Mouse (Mus musculus) embryonic facial prominence, embryonic 15.5 days (tissue): Measurements from ENCODE around the gene Mta2. TPM values are rescaled to one million over a fixed set of nuclear protein-coding genes. Genes with fewer than 3 reads are reported as not detected.

Experiments used
- ATAC-seq: fragments of 200-750 bp; cut with Nextera tagmentation; 2 replicates; pipeline ENCODE4 v1.8.0; 2017; ENCODE audit warnings: low read depth, moderate TSS enrichment; ENCODE audit not compliant: insufficient number of reproducible peaks, low FRiP score, low TSS enrichment
- H3K27ac ChIP-seq: fragments of 300-500 bp; sonication (generic); replicated peaks from 2 replicates; pipeline ENCODE4 v1.5.1; 2015; ENCODE audit warnings: mild to moderate bottlenecking, inconsistent platforms
- H3K27me3 ChIP-seq: fragments of 300-500 bp; sonication (generic); 2 replicates; pipeline ENCODE4 v1.6.1; 2015; ENCODE audit warnings: inconsistent platforms
- H3K36me3 ChIP-seq: fragments of 300-500 bp; sonication (generic); 2 replicates; pipeline ENCODE4 v1.6.1; 2015; ENCODE audit warnings: mild to moderate bottlenecking, inconsistent platforms
- H3K4me1 ChIP-seq: fragments of 300-500 bp; sonication (generic); 2 replicates; pipeline ENCODE4 v1.6.1; 2015; ENCODE audit warnings: inconsistent platforms
- H3K4me2 ChIP-seq: fragments of 300-500 bp; sonication (generic); replicated peaks from 2 replicates; pipeline ENCODE4 v1.6.1; 2015; ENCODE audit warnings: mild to moderate bottlenecking, inconsistent platforms
- H3K4me3 ChIP-seq: fragments of 300-500 bp; sonication (generic); replicated peaks from 2 replicates; pipeline ENCODE4 v1.5.1; 2015; ENCODE audit warnings: mild to moderate bottlenecking, inconsistent platforms
- H3K9ac ChIP-seq: fragments of 300-500 bp; sonication (generic); 2 replicates; pipeline ENCODE4 v1.6.1; 2015; ENCODE audit warnings: inconsistent platforms
- H3K9me3 ChIP-seq: fragments of 300-500 bp; sonication (generic); replicated peaks from 2 replicates; pipeline ENCODE4 v1.6.1; 2016; ENCODE audit warnings: inconsistent platforms
- WGBS: fragments of 180-500 bp; shearing (Covaris S2); methylation state at CpG from one replicate; pipeline ENCODE4 v1.1.7; 2015; 5-methylcytosine and 5-hydroxymethylcytosine counted together
- polyA plus RNA-seq: library from polyadenylated mRNA; unstranded; fragments of >200 nt; fragmentation: Nextera tagmentation; extraction: Ambion mirVana; gene quantifications from 2 replicates; pipeline ENCODE4 v1.2.1, GENCODE M21; 2015

Gene Mta2
- polyA plus RNA-seq, 1 experiment from 2014 or later = 155 TPM

DNA sequence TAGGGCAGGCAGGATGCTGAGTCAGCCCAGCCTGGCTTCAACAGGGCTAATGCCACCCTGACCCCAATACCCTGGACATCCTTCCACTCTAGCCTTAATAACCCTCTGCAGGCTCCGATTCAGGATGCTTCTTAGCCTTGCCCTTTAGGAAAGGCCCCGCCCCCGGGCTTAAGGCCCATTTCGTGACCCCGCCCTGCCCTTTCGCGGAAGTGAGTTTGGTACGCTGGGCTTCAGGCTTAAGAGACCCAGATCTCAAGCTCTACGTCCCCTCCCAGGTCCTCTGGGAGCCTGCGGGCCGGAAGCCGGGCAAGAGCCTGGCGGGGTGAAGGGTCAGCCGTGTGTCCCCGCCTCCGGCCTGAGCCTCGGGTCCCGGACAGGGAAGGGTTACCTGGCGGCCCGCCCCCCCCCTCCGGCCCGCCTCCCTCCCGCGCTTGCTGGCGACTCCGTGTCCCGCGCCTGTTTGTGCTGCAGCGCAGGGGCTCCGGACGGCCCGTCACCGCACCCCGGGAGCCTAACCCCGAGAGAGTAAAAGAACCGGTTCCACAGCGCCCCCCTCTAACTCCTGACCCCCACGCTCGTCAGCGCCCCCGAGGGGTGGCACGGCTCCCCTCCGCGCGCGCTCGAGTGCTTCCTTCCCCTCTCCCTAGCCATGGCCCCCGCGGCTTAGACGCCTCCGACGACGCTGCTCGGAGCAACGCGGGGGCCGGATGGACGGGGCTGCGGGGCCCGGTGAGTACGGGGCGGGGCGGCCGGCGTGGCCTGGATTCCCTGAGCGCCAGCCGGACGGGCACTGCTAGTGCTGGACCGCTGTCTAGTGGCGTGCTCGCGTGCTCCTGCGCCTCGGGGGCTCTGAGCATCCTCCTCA, 12.2 kb upstream of the Mta2 start, which contains the start of the genes Rom1 and Eml3:
Gene Rom1 (minus strand): TSS at position 133 of the 865 bp plus-strand sequence.
Gene Eml3 (plus strand): TSS at position 329 of the 865 bp plus-strand sequence.
- peaks cover 18% of the 10 kb centered on the region for H3K4me1 ChIP-seq
- peak within 1 kb of the TSS; percentile 84 for H3K4me3 ChIP-seq
- ATAC-seq = peak; percentile 76
- H3K27ac ChIP-seq = peak within 1 kb of the TSS; percentile 83
- peak within 1 kb of the TSS; percentile 68 for H3K9ac ChIP-seq
- peak within 1 kb of the TSS; percentile 73 for H3K4me2 ChIP-seq
- H3K9me3 ChIP-seq = no peaks in the 10 kb centered on the region
- H3K36me3 ChIP-seq = peaks cover 48% of the 10 kb centered on the region
- under 1% methylated on average over 61 of the region's 74 CpGs for WGBS
- no peaks in the 10 kb centered on the region for H3K27me3 ChIP-seq

DNA sequence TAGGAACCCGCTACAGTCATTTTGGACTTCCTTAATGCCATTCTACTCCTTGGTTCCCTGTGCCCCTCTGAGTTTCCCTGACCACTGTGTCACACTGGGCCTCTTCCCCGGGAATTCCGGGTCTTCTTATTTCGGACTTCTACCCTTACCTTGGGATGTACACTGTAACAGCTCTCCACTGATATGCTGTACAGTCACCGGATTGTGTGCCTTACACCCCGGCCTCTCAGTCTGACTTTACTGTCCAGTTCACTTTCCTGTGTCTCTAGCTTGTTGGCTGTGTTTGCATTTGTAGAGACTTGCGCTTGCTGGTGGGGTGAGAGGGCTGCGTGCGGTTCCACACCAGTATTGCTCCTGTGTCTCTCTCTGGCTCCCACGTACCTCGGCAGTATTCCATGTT, 11.6 kb upstream of the Mta2 start:
- peak overlapping the region; percentile 84 for H3K4me3 ChIP-seq
- peaks cover 54% of the 10 kb centered on the region for H3K36me3 ChIP-seq
- peak overlapping the region; percentile 73 for H3K4me2 ChIP-seq
- H3K27me3 ChIP-seq = no peaks in the 10 kb centered on the region
- 8% methylated on average over 11 of the region's 11 CpGs for WGBS
- peaks cover 18% of the 10 kb centered on the region for H3K4me1 ChIP-seq
- no peaks in the 10 kb centered on the region for H3K9me3 ChIP-seq
- peak overlapping the region; percentile 83 for H3K27ac ChIP-seq
- ATAC-seq = no peak
- H3K9ac ChIP-seq = peak overlapping the region; percentile 68

DNA sequence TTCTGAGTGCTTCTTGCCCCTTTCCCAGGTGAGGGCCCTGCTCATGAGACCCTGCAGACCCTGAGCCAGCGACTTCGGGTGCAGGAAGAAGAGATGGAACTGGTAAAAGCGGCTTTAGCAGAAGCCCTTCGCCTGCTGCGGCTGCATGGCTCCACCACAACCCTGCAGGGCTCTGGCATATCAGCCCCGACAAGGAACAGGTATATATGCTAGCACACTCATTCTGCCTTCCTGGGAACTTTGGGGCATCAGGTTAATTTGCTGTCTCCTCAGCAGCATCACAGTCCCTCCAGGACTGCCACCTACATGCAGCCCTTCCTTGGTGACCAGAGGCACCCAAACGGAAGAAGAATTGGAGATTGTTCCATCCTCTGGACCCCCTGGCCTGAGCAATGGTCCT, 10.9 kb upstream of the Mta2 start:
- H3K9ac ChIP-seq = 0 out of 2 replicates have a peak overlapping the region, but pooled peaks have one; percentile 68
- H3K4me1 ChIP-seq = peaks cover 18% of the 10 kb centered on the region
- H3K27ac ChIP-seq = no peak overlapping the region
- no peaks in the 10 kb centered on the region for H3K9me3 ChIP-seq
- ATAC-seq = no peak
- H3K4me2 ChIP-seq = peak overlapping the region; percentile 73
- H3K27me3 ChIP-seq = no peaks in the 10 kb centered on the region
- 60% methylated on average over 7 of the region's 7 CpGs for WGBS
- peaks cover 55% of the 10 kb centered on the region for H3K36me3 ChIP-seq
- H3K4me3 ChIP-seq = peak overlapping the region; percentile 84

DNA sequence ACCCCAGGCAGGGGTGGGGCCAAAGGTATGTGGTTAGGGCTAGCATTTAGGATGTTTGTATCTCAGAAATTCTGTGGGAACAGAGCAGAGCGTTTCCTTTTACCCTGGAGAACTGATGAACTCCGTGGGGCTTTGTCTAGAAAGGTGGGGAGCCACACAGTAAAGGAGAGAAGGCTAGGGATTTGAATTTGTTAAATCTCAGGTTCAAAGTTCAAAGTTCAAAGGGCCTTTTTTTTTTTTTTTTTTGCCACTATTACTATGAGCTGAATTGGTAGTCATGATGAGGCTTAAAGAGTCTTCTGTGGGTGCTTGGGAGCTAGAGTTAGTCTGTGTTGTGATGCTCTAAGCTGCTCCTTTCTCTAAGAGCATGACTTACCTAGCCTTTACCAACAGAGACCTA, 4.9 kb upstream of the Mta2 start:
- Histone ChIP-seq H3K9me3 (no peaks in the 10 kb centered on the region), H3K4me1 (peaks cover 10% of the 10 kb centered on the region), H3K27ac (no peak overlapping the region), H3K4me2 (no peak overlapping the region), H3K4me3 (no peak overlapping the region), H3K36me3 (peaks cover 70% of the 10 kb centered on the region), H3K9ac (no peak overlapping the region), H3K27me3 (no peaks in the 10 kb centered on the region)
- ATAC-seq = no peak
- WGBS = 88% methylated on average over 2 of the region's 2 CpGs

DNA sequence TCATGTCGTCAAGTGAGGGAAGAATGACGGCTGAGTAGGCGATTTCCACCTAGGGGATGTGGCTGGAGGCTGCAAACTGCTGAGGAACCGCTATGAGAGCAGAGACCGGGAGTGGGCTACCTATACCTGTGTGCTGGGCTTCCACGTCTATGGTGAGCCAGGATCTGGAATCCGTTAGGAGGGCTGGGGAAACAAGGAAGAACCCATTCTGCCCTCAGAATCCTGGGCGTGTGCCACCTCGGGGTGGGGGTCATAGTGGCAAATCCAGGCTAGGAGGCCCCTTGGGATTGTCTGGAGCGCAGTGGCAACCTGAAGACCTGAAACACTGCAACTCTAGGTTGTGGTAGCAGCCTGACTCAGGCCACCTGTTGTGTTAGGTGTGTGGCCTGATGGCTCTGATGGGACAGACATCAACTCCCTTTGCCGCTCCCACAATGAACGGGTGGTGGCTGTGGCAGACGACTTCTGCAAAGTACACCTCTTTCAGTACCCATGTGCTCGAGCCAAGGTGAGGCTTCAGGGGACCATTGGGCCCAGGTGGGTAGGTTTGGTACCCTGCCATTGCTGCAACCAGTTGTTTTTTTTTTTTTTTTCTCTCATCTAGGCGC, 1.0 kb upstream of the Mta2 start:
- Histone ChIP-seq H3K4me1 (peaks cover 39% of the 10 kb centered on the region), H3K27me3 (no peaks in the 10 kb centered on the region), H3K4me3 (peak overlapping the region; percentile 68; the same call in 1 of the 2 replicates), H3K4me2 (peak overlapping the region; percentile 61; the same call in 1 of the 2 replicates), H3K9me3 (no peaks in the 10 kb centered on the region), H3K9ac (peak overlapping the region; percentile 21; the same call in 1 of the 2 replicates), H3K36me3 (peaks cover 49% of the 10 kb centered on the region), H3K27ac (peak overlapping the region; percentile 99)
- 69% methylated on average over 15 of the region's 15 CpGs for WGBS
- no peak for ATAC-seq

DNA sequence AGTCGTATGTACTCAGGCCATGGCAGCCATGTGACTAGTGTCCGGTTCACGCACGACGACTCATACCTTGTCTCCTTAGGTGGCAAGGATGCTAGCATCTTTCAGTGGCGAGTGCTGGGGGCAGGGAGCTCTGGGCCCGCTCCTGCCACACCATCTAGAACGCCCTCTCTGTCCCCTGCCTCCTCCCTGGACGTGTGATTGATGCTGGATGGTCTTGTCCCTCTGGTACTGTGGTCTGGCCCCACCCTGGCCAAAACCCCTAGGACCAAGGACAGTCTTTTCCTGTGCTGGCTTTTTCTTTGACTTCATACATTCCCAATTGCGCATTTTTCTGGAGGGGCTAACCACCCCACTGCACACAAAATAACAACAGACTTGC, 550 bp upstream of the Mta2 start:
- peak overlapping the region; percentile 68 for H3K4me3 ChIP-seq
- no peaks in the 10 kb centered on the region for H3K9me3 ChIP-seq
- no peaks in the 10 kb centered on the region for H3K27me3 ChIP-seq
- H3K4me1 ChIP-seq = peaks cover 40% of the 10 kb centered on the region
- peak overlapping the region; percentile 99 for H3K27ac ChIP-seq
- peak overlapping the region; percentile 61 for H3K4me2 ChIP-seq
- 36% methylated on average over 10 of the region's 10 CpGs for WGBS
- H3K36me3 ChIP-seq = peaks cover 50% of the 10 kb centered on the region
- ATAC-seq = 0 out of 2 replicates have a peak, but pooled peaks have one; percentile 2
- H3K9ac ChIP-seq = peak overlapping the region; percentile 21; the same call in 1 of the 2 replicates

DNA sequence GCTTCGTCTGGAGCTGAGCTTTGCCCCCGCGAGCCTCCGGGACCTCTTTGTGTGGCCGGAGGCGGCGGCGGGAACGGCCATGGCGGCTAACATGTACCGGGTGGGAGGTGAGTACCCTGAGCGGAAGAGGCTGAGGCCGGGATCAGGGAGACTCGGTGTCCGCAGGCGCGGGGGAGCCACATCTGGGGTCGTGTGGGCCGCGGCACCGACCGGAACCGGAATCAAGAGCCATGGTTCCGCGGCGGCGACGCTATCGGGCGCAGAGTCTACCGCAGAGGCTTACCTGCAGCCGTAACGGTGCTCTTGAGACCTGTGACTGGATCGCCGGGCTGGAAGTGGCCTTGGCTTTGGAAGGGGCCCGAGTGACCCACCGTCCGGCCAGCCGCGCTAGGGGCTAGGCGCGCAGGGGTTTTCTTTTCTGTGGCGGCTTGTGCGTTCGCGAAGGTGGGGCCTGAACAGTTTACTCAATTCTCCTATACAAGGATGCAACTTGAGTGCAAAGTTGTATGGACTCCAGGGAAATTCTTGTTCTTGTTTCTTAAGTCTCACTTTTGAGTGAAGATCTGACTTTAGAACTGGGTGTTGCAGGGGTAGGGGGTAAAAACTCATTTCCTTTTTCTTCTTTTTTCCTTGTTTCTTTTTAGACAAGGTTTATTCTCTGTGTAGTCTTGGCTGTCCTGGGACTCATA, 745 bp downstream of the Mta2 start:
- peak; percentile 36 for ATAC-seq
- H3K4me3 ChIP-seq = peak overlapping the region; percentile 68
- H3K4me2 ChIP-seq = peak overlapping the region; percentile 61
- H3K9me3 ChIP-seq = no peaks in the 10 kb centered on the region
- peaks cover 40% of the 10 kb centered on the region for H3K4me1 ChIP-seq
- peak overlapping the region; percentile 99 for H3K27ac ChIP-seq
- under 1% methylated on average over 46 of the region's 46 CpGs for WGBS
- H3K9ac ChIP-seq = peak overlapping the region; percentile 97
- peaks cover 48% of the 10 kb centered on the region for H3K36me3 ChIP-seq
- H3K27me3 ChIP-seq = no peaks in the 10 kb centered on the region

DNA sequence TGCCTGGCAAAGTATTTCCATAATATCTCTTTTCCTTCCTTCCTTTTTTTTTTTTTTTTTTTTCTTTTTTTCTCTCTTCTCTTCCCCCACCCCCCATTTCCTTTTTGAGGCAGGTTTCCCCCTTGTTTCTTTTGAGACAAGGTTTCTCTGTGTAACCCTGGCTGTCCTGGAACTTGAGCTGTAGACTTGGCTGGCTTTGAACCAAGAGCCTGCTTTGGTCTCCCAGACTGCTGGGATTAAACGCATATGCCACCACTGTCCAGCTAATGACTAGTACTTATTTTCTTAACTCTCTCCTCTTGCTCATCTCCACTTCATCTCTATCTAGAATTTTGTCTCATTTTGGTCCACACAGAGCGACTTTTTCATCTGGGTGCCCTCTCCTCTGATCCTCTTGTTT, 1.4 kb downstream of the Mta2 start:
- no peak for ATAC-seq
- H3K4me3 ChIP-seq = peak overlapping the region; percentile 68
- H3K27ac ChIP-seq = peak overlapping the region; percentile 99
- peak overlapping the region; percentile 61 for H3K4me2 ChIP-seq
- H3K4me1 ChIP-seq = peaks cover 40% of the 10 kb centered on the region
- H3K27me3 ChIP-seq = no peaks in the 10 kb centered on the region
- 43% methylated on average over 2 of the region's 2 CpGs for WGBS
- H3K36me3 ChIP-seq = peaks cover 51% of the 10 kb centered on the region
- H3K9ac ChIP-seq = peak overlapping the region; percentile 97
- no peaks in the 10 kb centered on the region for H3K9me3 ChIP-seq

DNA sequence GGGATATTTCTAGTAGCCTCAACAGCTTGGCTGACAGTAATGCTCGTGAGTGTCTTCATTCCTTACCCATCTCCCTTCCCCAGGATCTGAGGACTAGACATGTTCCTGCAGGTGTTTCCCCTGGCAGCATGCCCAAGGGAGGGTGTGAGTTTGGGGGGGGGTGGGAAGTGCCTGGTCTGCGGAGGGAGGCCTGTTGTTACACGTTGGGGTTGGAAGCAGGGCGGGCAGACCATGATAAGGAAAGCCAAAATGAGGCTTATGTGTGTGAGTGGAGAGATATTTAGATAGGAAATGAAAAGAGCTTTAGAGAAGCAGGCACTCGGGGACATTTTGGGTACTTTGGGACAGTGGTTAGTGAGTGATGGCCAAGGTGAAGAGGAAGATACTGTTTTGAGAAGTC, 2.4 kb downstream of the Mta2 start:
- H3K9me3 ChIP-seq = no peaks in the 10 kb centered on the region
- H3K4me2 ChIP-seq = peak overlapping the region; percentile 61
- H3K27ac ChIP-seq = peak overlapping the region; percentile 99
- H3K4me3 ChIP-seq = peak overlapping the region; percentile 68
- H3K27me3 ChIP-seq = no peaks in the 10 kb centered on the region
- ATAC-seq = no peak
- H3K36me3 ChIP-seq = peaks cover 51% of the 10 kb centered on the region
- H3K4me1 ChIP-seq = peaks cover 40% of the 10 kb centered on the region
- peak overlapping the region; percentile 22 for H3K9ac ChIP-seq
- whole genome bisulfite sequencing = 43% methylated on average over 5 of the region's 5 CpGs

DNA sequence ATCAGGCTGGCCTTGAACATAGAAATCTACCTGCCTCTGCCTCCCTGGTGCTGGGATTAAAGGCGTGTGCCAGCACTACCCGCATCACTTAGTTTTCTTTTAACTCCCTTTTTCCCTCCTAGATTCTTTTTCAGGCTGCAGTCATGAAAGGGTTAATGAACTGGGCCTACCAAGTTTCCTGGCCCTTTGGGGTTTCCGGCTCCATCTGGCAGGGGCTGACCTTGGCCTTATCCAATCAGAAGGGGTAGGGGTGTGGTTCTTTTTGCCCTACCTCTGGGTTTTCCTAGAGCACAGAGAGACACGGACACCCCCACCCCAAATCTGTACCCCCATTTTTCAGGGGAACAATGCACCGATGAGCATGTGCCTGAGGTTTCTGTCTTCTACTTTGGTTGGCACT, 3.1 kb downstream of the Mta2 start:
- 18% methylated on average over 5 of the region's 5 CpGs for WGBS

DNA sequence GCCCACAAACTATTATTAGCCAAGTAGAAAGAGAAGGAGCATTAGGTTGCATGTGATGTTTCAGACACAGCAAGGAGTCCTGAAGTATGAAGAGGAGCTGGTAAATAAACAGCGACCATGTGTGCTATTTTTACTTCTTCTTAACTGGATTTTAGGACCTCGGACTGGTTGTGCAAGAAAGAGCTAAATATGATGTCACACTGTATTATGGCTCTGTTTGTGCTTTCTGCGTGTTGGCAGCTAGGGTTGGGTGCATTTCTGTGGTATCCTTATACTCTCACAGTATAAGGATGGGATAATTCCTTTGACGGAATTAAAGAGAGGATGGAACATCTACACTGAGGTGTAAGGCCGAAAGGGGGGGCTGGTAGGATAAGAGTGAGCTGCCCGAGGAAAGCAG, 3.6 kb downstream of the Mta2 start:
- Histone ChIP-seq H3K27ac (peak overlapping the region; percentile 99), H3K27me3 (no peaks in the 10 kb centered on the region), H3K4me2 (peak overlapping the region; percentile 61), H3K9ac (no peak overlapping the region), H3K9me3 (no peaks in the 10 kb centered on the region), H3K4me1 (peaks cover 40% of the 10 kb centered on the region), H3K36me3 (peaks cover 50% of the 10 kb centered on the region), H3K4me3 (peak overlapping the region; percentile 68)
- 62% methylated on average over 6 of the region's 6 CpGs for WGBS
- ATAC-seq = no peak

More for the DNA sequence above, 3.1 kb downstream of the Mta2 start:
- peaks cover 40% of the 10 kb centered on the region for H3K4me1 ChIP-seq
- no peaks in the 10 kb centered on the region for H3K27me3 ChIP-seq
- peaks cover 47% of the 10 kb centered on the region for H3K36me3 ChIP-seq
- peak overlapping the region; percentile 18; the same call in 1 of the 2 replicates for H3K9ac ChIP-seq
- H3K9me3 ChIP-seq = no peaks in the 10 kb centered on the region
- ATAC-seq = no peak
- peak overlapping the region; percentile 68 for H3K4me3 ChIP-seq
- peak overlapping the region; percentile 61 for H3K4me2 ChIP-seq
- peak overlapping the region; percentile 99 for H3K27ac ChIP-seq
